Mouse (Mus musculus): ENCODE data around the gene Arhgdib. TPM values are rescaled to one million over a fixed set of nuclear protein-coding genes. Genes with fewer than 3 reads are reported as not detected.

Gene Arhgdib
- total RNA-seq, 1 experiment: 20.9 TPM

GRCm38 (mm10) chr6:136881678-136882077 lies 60.0 kb downstream of the Arhgdib start:
- no peak overlapping the region for H3K4me3 ChIP-seq (ENCODE audit: insufficient read depth in 1 of 2, low read depth in 1 of 2, low read length in 2 of 2, poor library complexity in 1 of 2, severe bottlenecking in 1 of 2)
- in situ Hi-C loops (cut with MboI; ENCODE audit: low sequenced_read_pairs in 2 of 2, unreplicated experiment in 2 of 2): no loop called here
- no peak overlapping the region for H3K9ac ChIP-seq (ENCODE audit: insufficient read depth, low read depth, low read length, poor library complexity, severe bottlenecking)
- H3K27ac ChIP-seq (ENCODE audit: insufficient read depth, low read depth, low read length, poor library complexity, severe bottlenecking): no peak overlapping the region
- TF ChIP-seq ZC3H11A (IDR thresholded peaks at IDR 0.05; ENCODE audit: borderline replicate concordance, low read depth, low read length) (no peak), HCFC1 (IDR thresholded peaks at IDR 0.05; ENCODE audit: borderline replicate concordance, insufficient read depth, low read length) (no peak), ZNF384 (IDR thresholded peaks at IDR 0.05; ENCODE audit: low read depth, low read length) (no peak), MAFK (IDR thresholded peaks at IDR 0.05; ENCODE audit: insufficient read depth, low read depth, low read length) (no peak), CHD2 (IDR thresholded peaks at IDR 0.05; ENCODE audit: low read depth, low read length) (no peak)
- no peaks in the 10 kb centered on the region for H3K4me1 ChIP-seq (ENCODE audit: control insufficient read depth in 2 of 2, insufficient read depth in 2 of 2, low read length in 2 of 2, poor library complexity in 1 of 2)
- DNase-seq (ENCODE audit: low read depth, low spot score): no peak
- no peaks in the 10 kb centered on the region for H3K9me3 ChIP-seq (ENCODE audit: control insufficient read depth, insufficient read depth, low read depth, low read length)
- no peaks in the 10 kb centered on the region for H3K36me3 ChIP-seq (ENCODE audit: control insufficient read depth, insufficient read depth, low read length, poor library complexity, severe bottlenecking)

GRCm38 (mm10) chr6:136875670-136876069 lies 66.0 kb downstream of the Arhgdib start, which contains the start of gene Mgp:
Mgp (minus strand) TSS chr6:136875823.
- H3K4me1 ChIP-seq (ENCODE audit: control insufficient read depth in 2 of 2, insufficient read depth in 2 of 2, low read length in 2 of 2, poor library complexity in 1 of 2): no peaks in the 10 kb centered on the region
- H3K27ac ChIP-seq (ENCODE audit: insufficient read depth, low read depth, low read length, poor library complexity, severe bottlenecking): no peak within 1 kb of the TSS
- TF ChIP-seq ZNF384 (IDR thresholded peaks at IDR 0.05; ENCODE audit: low read depth, low read length): no peak
- no peak for TF ChIP-seq CHD2 (IDR thresholded peaks at IDR 0.05; ENCODE audit: low read depth, low read length)
- TF ChIP-seq MAFK (IDR thresholded peaks at IDR 0.05; ENCODE audit: insufficient read depth, low read depth, low read length): no peak
- no peak for TF ChIP-seq ZC3H11A (IDR thresholded peaks at IDR 0.05; ENCODE audit: borderline replicate concordance, low read depth, low read length)
- no peak for TF ChIP-seq HCFC1 (IDR thresholded peaks at IDR 0.05; ENCODE audit: borderline replicate concordance, insufficient read depth, low read length)
- no peaks in the 10 kb centered on the region for H3K9me3 ChIP-seq (ENCODE audit: control insufficient read depth, insufficient read depth, low read depth, low read length)
- H3K9ac ChIP-seq (ENCODE audit: insufficient read depth, low read depth, low read length, poor library complexity, severe bottlenecking): no peak within 1 kb of the TSS
- H3K4me3 ChIP-seq (ENCODE audit: insufficient read depth in 1 of 2, low read depth in 1 of 2, low read length in 2 of 2, poor library complexity in 1 of 2, severe bottlenecking in 1 of 2): no peak within 1 kb of the TSS
- in situ Hi-C loops (cut with MboI; ENCODE audit: low sequenced_read_pairs in 2 of 2, unreplicated experiment in 2 of 2): no loop called here
- no peaks in the 10 kb centered on the region for H3K36me3 ChIP-seq (ENCODE audit: control insufficient read depth, insufficient read depth, low read length, poor library complexity, severe bottlenecking)
- no peak for DNase-seq (ENCODE audit: low read depth, low spot score)

- Histone ChIP-seq H3K4me1 (ENCODE audit: control insufficient read depth in 2 of 2, insufficient read depth in 2 of 2, low read length in 2 of 2, poor library complexity in 1 of 2) (no peaks in the 10 kb centered on the region), H3K4me3 (ENCODE audit: insufficient read depth in 1 of 2, low read depth in 1 of 2, low read length in 2 of 2, poor library complexity in 1 of 2, severe bottlenecking in 1 of 2) (no peak overlapping the region), H3K9ac (ENCODE audit: insufficient read depth, low read depth, low read length, poor library complexity, severe bottlenecking) (no peak overlapping the region), H3K9me3 (ENCODE audit: control insufficient read depth, insufficient read depth, low read depth, low read length) (no peaks in the 10 kb centered on the region), H3K36me3 (ENCODE audit: control insufficient read depth, insufficient read depth, low read length, poor library complexity, severe bottlenecking) (no peaks in the 10 kb centered on the region), H3K27ac (ENCODE audit: insufficient read depth, low read depth, low read length, poor library complexity, severe bottlenecking) (no peak overlapping the region)
- no peak for TF ChIP-seq CHD2 (IDR thresholded peaks at IDR 0.05; ENCODE audit: low read depth, low read length)
- TF ChIP-seq MAFK (IDR thresholded peaks at IDR 0.05; ENCODE audit: insufficient read depth, low read depth, low read length): no peak
- no peak for TF ChIP-seq HCFC1 (IDR thresholded peaks at IDR 0.05; ENCODE audit: borderline replicate concordance, insufficient read depth, low read length)
- no peak for TF ChIP-seq ZC3H11A (IDR thresholded peaks at IDR 0.05; ENCODE audit: borderline replicate concordance, low read depth, low read length)
- TF ChIP-seq ZNF384 (IDR thresholded peaks at IDR 0.05; ENCODE audit: low read depth, low read length): no peak
- DNase-seq (ENCODE audit: low read depth, low spot score): no peak
- in situ Hi-C loops (cut with MboI; ENCODE audit: low sequenced_read_pairs in 2 of 2, unreplicated experiment in 2 of 2): no loop called here
These were observed 67.1 kb downstream of the Arhgdib start for GRCm38 (mm10) chr6:136874599-136874998.

Other genes starting within 250 kb of the Arhgdib start
- gene Gucy2c, start 160.1 kb downstream of the Arhgdib start, total RNA-seq (2012; rRNA removed): 0.09 and 0.11 TPM in 2 replicates
- 70.5 and 110 TPM in 2 replicates for gene Hist4h4, start 137.5 kb downstream of the Arhgdib start, total RNA-seq (2012; rRNA removed)
- gene H2afj, start 133.7 kb downstream of the Arhgdib start, total RNA-seq (2012; rRNA removed): 185 and 274 TPM in 2 replicates
- gene BC049715, start 114.3 kb downstream of the Arhgdib start, total RNA-seq (2012; rRNA removed): 0.90 and 1.2 TPM in 2 replicates
- gene Wbp11, start 113.7 kb downstream of the Arhgdib start, total RNA-seq (2012; rRNA removed): 33.5 and 41.7 TPM in 2 replicates
- not detected in 2 replicates for gene Smco3, start 106.4 kb downstream of the Arhgdib start, total RNA-seq (2012; rRNA removed)
- gene Art4, start 84.2 kb downstream of the Arhgdib start, total RNA-seq (2012; rRNA removed): 0.32 TPM in 1 of 2 replicates, not detected in the other
- gene Mgp, start 66.1 kb downstream of the Arhgdib start, total RNA-seq (2012; rRNA removed): not detected in 2 replicates
- gene Erp27, start 19.7 kb downstream of the Arhgdib start, total RNA-seq (2012; rRNA removed): not detected in 2 replicates
- 0.45 TPM in 1 of 2 replicates, not detected in the other for gene Pde6h, start 18.1 kb downstream of the Arhgdib start, total RNA-seq (2012; rRNA removed)
- gene Rerg, start 228.6 kb upstream of the Arhgdib start, total RNA-seq (2012; rRNA removed): 0.48 and 1.1 TPM in 2 replicates

Data from ES-E14 (cell line).